Mouse (Mus musculus) CH12.LX (cell line): ENCODE measurements around the gene Ap1s3.

Experiments used
- CTCF ChIP-seq, 2 experiments: IDR thresholded peaks in 1 of 2; conservative IDR thresholded peaks in 1 of 2; 2 replicates each; pipeline ENCODE4 v1.5.1; 2011 to 2012; ENCODE audit warnings: low read depth in 2 of 2, low read length in 2 of 2, improper control_type of control experiment in 1 of 2, inconsistent platforms in 1 of 2, mild to moderate bottlenecking in 1 of 2, moderate library complexity in 1 of 2
- E2F4 ChIP-seq: IDR thresholded peaks from 2 replicates; pipeline ENCODE4 v1.6.1; 2011; ENCODE audit warnings: low read depth, low read length, improper control_type of control experiment; ENCODE audit not compliant: insufficient replicate concordance
- EP300 ChIP-seq: IDR thresholded peaks from 2 replicates; pipeline ENCODE4 v1.6.1; 2011; ENCODE audit warnings: low read length, improper control_type of control experiment
- HCFC1 ChIP-seq: IDR thresholded peaks from 2 replicates; pipeline ENCODE4 v1.6.1; 2012; ENCODE audit warnings: low read depth, mild to moderate bottlenecking, inconsistent platforms, low read length, improper control_type of control experiment
- KAT2A ChIP-seq: IDR thresholded peaks from 2 replicates; pipeline ENCODE4 v1.6.1; 2012; ENCODE audit warnings: low read length, improper control_type of control experiment, inconsistent platforms; ENCODE audit not compliant: insufficient replicate concordance
- MAFK ChIP-seq: IDR thresholded peaks from 2 replicates; pipeline ENCODE4 v1.6.1; 2011; ENCODE audit warnings: low read length, improper control_type of control experiment; ENCODE audit not compliant: insufficient replicate concordance
- MAX ChIP-seq: IDR thresholded peaks from 2 replicates; pipeline ENCODE4 v1.6.1; 2011; ENCODE audit warnings: low read length, improper control_type of control experiment
- POLR2A ChIP-seq: IDR thresholded peaks from 2 replicates; pipeline ENCODE4 v1.6.1; 2011; ENCODE audit warnings: low read depth, mild to moderate bottlenecking, improper control_type of control experiment, low read length
- SIN3A ChIP-seq: IDR thresholded peaks from 2 replicates; pipeline ENCODE4 v1.6.1; 2012; ENCODE audit warnings: low read length, improper control_type of control experiment, inconsistent platforms
- TBP ChIP-seq: conservative IDR thresholded peaks from 2 replicates; pipeline ENCODE4 v1.6.1; 2011; ENCODE audit warnings: low read depth, low read length, improper control_type of control experiment
- TCF12 ChIP-seq: IDR thresholded peaks from 2 replicates; pipeline ENCODE4 v1.6.1; 2014; ENCODE audit warnings: low read depth, mild to moderate bottlenecking, inconsistent platforms, low read length, improper control_type of control experiment
- UBTF ChIP-seq: IDR thresholded peaks from 2 replicates; pipeline ENCODE4 v1.6.1; 2012; ENCODE audit warnings: low read depth, mild to moderate bottlenecking, inconsistent platforms, low read length, improper control_type of control experiment, moderate library complexity
- USF2 ChIP-seq: conservative IDR thresholded peaks from 2 replicates; pipeline ENCODE4 v1.6.1; 2011; ENCODE audit warnings: low read depth, low read length, improper control_type of control experiment
- ZC3H11A ChIP-seq: IDR thresholded peaks from 2 replicates; pipeline ENCODE4 v1.6.1; 2012; ENCODE audit warnings: low read depth, mild to moderate bottlenecking, inconsistent platforms, low read length, improper control_type of control experiment

GRCm38 (mm10) chr1:79684027-79684426, 12.3 kb upstream of the Ap1s3 start:
- TF ChIP-seq USF2 (no peak), ZC3H11A (no peak), CTCF (conservative IDR thresholded peaks at IDR 0.05 in 1 of 2, IDR thresholded peaks at IDR 0.05 in 1 of 2; ENCODE audit: low read depth in 2 of 2, low read length in 2 of 2) (no peak), E2F4 (no peak), TBP (no peak), MAX (no peak), HCFC1 (no peak), UBTF (no peak), TCF12 (no peak), POLR2A (no peak), KAT2A (no peak), SIN3A (no peak), EP300 (no peak), MAFK (no peak)
